Mouse (Mus musculus) splenic B cell, adult 2 months (primary cell): Measurements from ENCODE around the gene Ror1.

ENCODE experiments used
- DNase-seq: peaks from one replicate; pipeline ENCODE4 v3.0.0-alpha.2; 2011; ENCODE audit warnings: low read depth, low spot score
- H3K27me3 ChIP-seq: 2 replicates; pipeline ENCODE4 v1.6.1; 2012; ENCODE audit warnings: mild to moderate bottlenecking, low read length, moderate library complexity, mixed read lengths; ENCODE audit not compliant: control insufficient read depth, poor library complexity, insufficient read depth, severe bottlenecking
- H3K36me3 ChIP-seq: 2 replicates; pipeline ENCODE4 v1.6.1; 2012; ENCODE audit warnings: mild to moderate bottlenecking, low read length, moderate library complexity, mixed read lengths; ENCODE audit not compliant: control insufficient read depth, poor library complexity, insufficient read depth, severe bottlenecking

Gene Ror1

GRCm38 (mm10) chr4:100391021-100391420 is 295.4 kb downstream of the Ror1 start:
- Histone ChIP-seq H3K36me3 (no peaks in the 10 kb centered on the region), H3K27me3 (no peaks in the 10 kb centered on the region)
- DNase-seq: no peak

- Histone ChIP-seq H3K27me3 (no peaks in the 10 kb centered on the region), H3K36me3 (no peaks in the 10 kb centered on the region)
- DNase-seq: no peak
Measured at GRCm38 (mm10) chr4:100393374-100394061, 297.9 kb downstream of the Ror1 start.

DNA sequence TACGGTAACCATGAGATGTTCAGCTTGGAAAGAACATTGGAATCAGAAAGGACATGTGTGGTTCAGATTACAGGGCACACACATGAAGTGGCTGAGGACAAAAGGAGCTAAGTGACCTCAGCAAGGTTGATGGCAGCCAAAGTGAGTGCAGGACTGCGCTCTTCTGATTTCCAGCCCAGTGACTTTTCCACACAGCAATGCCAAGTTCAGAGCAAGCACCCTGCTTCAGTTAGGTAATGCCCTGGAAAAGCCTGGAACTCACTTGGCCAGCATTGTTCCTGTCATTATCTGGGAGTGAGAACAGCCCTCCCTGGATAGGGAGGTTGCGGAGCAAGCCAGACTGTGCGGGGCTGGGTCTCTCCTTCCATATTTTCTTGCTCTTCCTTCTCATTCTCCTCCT is 299.8 kb downstream of the Ror1 start:
- no peaks in the 10 kb centered on the region for H3K27me3 ChIP-seq
- no peak for DNase-seq

DNA sequence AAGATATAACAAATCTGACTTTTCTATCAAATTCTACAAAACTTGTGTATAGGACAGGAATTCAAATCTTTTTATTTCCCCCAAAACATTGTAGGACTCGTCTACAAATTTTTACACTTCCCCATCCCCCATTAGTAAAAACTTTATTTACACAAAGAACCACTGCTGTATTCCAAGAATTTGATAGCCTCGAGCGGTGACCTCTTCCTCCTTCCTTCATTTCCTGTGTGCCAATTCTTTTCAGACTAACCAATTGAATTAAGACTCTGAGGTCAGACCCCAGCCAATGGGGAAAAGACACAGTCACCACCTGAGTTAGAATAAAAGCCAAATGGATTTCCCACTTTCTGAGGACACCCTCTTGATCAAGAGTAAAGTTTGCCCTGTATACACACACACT is 302.5 kb downstream of the Ror1 start:
- H3K27me3 ChIP-seq: no peaks in the 10 kb centered on the region
- H3K36me3 ChIP-seq: no peaks in the 10 kb centered on the region
- DNase-seq: no peak

More for the DNA sequence above, 299.8 kb downstream of the Ror1 start:
- H3K36me3 ChIP-seq: no peaks in the 10 kb centered on the region

DNA sequence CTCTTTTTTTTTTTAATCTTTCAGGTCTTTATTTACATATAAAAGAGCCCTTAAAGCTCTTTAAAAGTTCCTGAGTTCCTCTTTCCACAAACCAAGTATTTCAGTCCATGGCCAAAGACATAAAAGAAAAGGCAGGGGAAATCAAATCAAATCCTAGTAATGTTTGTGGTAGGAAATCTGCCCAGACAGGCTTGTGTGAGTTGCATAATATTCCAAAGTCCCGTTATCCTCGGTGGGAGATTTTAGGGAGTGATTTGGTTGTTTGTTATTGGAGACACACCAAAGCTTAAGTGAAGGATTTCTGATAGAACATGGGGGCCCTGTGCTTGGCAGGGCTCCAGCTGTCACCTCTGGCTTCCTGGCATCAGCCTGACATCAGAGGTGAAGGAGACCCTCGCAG is 305.5 kb downstream of the Ror1 start:
- H3K36me3 ChIP-seq: no peaks in the 10 kb centered on the region
- H3K27me3 ChIP-seq: no peaks in the 10 kb centered on the region
- no peak for DNase-seq

GRCm38 (mm10) chr4:100401581-100402470 is 306.2 kb downstream of the Ror1 start:
- H3K27me3 ChIP-seq: no peaks in the 10 kb centered on the region
- H3K36me3 ChIP-seq: no peaks in the 10 kb centered on the region
- DNase-seq: no peak

DNA sequence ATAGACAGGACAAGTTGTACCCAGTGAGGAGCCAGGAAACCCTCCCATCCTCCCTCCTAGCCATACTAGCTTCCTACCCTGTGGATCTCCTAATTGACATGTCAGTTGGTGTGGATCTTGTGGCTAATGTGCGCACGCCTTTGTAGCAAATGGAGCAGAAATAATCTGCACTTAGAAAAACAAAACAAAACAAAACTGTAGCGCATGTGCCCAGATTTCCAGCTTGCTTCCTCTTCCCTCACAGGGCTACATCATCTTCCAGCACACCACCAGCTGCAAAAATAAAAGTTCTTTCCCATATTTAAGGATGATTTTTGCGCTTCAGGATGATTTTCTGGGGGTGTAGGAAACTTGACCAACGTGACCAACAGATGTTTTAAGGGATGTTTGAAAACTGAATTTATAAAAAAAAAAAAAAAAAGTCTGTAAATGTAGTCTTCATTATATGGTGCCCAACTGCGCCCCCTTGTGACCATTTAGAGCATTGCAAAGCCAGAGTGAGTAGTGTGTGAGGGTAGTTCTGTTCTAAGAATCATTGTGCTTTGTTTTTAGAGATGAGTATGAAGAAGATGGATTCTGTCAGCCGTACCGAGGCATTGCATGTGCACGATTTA is 311.8 kb downstream of the Ror1 start:
- no peaks in the 10 kb centered on the region for H3K27me3 ChIP-seq
- no peaks in the 10 kb centered on the region for H3K36me3 ChIP-seq
- DNase-seq: peak; percentile 24

GRCm38 (mm10) chr4:100409521-100409920 is 313.9 kb downstream of the Ror1 start:
- Histone ChIP-seq H3K36me3 (no peaks in the 10 kb centered on the region), H3K27me3 (no peaks in the 10 kb centered on the region)
- DNase-seq: no peak

DNA sequence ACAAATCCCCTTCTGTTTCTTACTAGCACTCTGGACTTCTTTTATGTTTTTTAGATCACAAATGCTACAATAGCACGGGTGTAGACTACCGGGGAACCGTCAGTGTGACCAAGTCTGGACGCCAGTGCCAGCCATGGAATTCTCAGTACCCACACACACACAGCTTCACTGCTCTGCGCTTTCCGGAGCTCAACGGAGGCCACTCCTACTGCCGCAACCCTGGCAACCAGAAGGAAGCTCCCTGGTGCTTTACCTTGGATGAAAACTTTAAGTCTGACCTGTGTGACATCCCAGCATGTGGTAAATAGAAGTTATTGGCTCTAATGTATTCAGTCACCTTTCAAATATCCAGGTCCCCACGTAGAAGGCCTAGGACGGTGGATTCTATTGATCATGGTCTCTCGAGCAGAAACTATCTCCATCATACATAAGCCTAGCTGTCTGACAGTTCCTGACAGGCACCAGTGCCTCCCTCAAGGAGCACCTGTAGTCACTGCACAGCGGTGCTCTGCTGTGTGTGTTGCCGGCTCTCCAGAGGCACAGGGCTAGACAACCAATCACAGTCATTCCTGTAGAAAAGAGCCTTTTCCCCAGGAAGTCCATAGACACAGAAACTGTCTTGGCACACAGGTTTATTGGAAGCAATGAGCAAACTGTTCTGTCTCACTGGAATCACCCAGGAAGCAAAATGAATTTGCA is 316.4 kb downstream of the Ror1 start:
- Histone ChIP-seq H3K36me3 (no peaks in the 10 kb centered on the region), H3K27me3 (no peaks in the 10 kb centered on the region)
- DNase-seq: no peak

GRCm38 (mm10) chr4:100422756-100423155 is 327.2 kb downstream of the Ror1 start:
- H3K27me3 ChIP-seq: no peaks in the 10 kb centered on the region
- no peak for DNase-seq

GRCm38 (mm10) chr4:100426101-100426500 is 330.5 kb downstream of the Ror1 start:
- DNase-seq: no peak
- H3K36me3 ChIP-seq: no peaks in the 10 kb centered on the region
- H3K27me3 ChIP-seq: no peaks in the 10 kb centered on the region

More at GRCm38 (mm10) chr4:100422756-100423155, 327.2 kb downstream of the Ror1 start:
- H3K36me3 ChIP-seq: no peaks in the 10 kb centered on the region

DNA sequence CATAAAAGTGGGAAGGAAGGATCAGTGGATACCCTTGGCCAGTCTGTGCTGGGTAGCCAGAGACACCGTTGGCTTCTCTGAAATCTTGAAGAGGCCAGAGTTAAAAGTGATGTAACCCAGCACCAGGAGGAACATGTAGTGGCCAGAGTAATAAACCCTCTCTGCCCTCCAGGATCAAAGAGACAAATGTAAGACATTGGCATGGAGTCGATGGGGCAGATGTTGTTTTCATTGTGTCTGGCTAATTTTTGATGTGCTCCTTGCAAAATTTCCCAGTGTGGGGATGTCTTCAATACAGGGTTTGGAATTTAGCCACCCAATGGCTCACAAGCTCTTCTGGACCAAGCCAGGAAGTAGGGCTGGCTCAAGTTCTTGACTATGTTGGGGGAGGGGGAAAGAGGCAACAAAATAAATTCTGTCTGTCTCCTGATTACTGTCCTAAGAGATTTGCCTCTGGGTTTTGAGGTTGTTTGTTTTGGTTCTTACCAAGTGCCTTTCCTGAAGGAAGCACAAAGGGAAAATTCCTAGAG is 333.8 kb downstream of the Ror1 start:
- DNase-seq: no peak
- H3K36me3 ChIP-seq: no peaks in the 10 kb centered on the region

DNA sequence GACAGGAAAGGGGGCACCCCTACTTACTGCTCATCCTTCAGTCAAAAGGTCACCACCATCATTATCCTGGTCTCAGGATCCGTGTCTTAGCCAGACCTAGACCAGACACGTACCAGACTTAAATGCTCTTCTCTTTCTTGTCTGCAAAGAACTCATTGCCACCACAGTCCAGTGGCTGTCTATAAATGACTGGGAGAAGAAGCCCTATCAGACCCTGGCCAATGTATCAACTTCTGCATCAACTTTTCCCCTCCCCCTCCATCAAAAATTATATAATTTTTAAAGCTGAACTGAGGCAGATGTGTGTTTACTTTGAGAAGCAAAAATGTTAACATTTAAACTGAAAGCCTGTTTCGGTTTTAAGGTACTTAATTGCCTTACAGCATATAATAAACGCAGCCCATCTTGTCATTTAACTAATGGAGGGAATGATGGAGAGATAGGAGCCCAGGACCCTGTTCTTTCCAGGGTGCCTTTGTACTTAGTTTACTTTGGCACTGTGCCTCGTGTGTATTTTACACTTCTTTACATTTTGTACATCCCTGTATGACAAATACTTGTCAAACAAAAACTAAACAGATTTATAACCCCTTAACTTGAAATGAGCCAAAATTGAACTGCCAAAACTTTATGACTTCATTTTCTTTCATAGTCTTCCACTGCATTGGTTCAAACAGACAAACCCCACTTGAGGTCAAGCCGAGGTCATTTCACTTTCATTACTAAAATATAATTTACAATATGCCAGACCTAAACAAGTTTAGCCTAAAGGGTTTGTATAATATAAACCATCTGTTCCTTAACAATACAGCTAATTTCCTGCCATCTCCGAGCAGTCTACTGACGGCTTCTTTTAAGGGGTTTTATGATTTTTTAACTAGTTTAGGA is 339.9 kb downstream of the Ror1 start:
- Histone ChIP-seq H3K36me3 (no peaks in the 10 kb centered on the region), H3K27me3 (no peaks in the 10 kb centered on the region)
- no peak for DNase-seq

More for the DNA sequence above, 333.8 kb downstream of the Ror1 start:
- H3K27me3 ChIP-seq: no peaks in the 10 kb centered on the region

GRCm38 (mm10) chr4:100436169-100436547 is 340.6 kb downstream of the Ror1 start:
- H3K27me3 ChIP-seq: no peaks in the 10 kb centered on the region
- no peak for DNase-seq
- no peaks in the 10 kb centered on the region for H3K36me3 ChIP-seq
